Mouse (Mus musculus): ENCODE measurements around the gene Slc25a34. TPM values are rescaled to one million over a fixed set of nuclear protein-coding genes. Genes with fewer than 3 reads are reported as not detected.

Gene Slc25a34
- total RNA-seq, 2 experiments from 2014 or later = 105 to 117 TPM

DNA sequence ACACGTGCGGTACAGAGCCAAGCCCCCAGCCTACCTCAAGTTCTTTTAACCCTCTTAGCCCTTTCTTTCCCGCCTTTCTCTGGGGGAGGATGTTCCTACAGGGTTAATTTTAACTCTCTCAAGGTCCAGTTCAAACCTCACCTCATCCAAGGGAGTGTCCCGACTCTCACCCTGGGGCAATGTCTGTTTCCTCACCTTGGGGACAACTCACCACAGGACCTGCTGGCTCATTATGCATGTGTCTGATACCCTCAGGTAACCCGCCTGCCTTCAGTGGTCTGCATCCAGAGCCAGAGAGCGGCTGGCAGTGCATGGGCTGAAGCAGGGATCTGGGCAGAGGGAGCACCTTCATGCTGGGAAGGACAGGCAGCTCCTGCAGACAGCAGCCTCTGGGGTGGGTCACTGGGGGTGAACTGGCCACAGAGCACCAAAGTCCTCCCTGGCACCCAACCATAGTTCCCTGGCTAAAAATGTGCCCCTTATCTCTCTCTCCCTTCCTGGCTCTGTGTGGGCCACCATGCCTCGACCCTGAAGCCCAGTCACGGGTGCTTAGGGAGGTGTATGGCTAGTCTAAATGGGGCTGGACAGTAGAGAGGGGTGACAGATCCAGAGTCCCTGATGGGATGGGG, 26.8 kb downstream of the Slc25a34 start:
- intact Hi-C loops (cut with DNase I) = no loop called here
- DNase-seq (ENCODE audit: low spot score) = peak; percentile 38

DNA sequence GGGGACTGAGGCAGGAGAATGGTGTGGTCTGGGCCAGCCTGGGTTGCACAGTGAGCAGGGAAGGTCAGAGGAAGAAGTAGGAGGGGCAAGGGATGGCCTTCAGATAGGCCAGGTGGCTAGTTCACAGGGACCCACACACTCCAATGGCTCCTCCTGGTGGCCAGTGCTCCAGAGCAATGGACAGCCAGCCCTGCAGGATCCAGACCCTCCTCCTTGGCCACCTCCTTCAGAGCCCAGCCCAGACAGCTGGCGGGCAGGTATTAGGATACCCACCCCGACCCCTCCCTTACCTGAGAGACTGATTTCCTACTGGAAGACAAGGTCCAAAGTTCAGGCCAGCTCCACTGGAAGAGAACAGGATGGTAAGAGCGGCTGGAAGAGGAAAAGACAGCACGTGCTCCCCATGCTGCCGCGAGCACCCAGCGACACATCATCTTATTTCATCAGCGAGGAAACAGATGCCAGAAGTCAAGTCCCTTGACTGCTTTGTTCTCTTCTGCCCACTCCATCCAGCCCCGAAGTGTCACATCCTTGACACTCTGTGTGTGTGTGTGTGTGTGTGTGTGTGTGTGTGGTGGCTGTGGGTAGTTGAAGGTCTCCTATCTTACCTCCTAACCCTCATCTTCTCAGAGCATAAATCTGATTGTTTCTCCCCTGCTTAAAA, 27.9 kb downstream of the Slc25a34 start:
- intact Hi-C loops (cut with DNase I) = no loop called here
- no peak for DNase-seq (ENCODE audit: low spot score)

DNA sequence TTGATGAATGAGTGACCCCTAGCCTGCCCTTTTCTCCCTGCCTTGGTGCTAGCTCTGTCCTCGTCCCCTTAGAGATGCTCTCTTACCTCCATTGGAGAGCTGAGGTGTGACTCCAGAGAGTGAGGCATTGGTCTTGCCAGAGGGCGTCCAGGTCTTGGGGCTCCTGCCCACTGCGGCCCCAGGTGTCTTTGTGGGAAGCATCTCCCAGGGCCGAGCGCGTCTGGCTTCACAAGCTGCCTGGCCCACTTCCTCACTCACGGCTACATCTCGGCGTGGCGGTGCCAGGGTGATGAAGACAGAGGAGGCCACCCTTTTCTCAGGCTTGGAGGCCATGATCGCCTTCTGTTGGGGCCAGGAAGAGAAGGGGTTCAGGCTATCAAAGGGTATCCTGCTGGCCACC, 28.5 kb downstream of the Slc25a34 start:
- intact Hi-C loops (cut with DNase I) = no loop called here
- no peak for DNase-seq (ENCODE audit: low spot score)

DNA sequence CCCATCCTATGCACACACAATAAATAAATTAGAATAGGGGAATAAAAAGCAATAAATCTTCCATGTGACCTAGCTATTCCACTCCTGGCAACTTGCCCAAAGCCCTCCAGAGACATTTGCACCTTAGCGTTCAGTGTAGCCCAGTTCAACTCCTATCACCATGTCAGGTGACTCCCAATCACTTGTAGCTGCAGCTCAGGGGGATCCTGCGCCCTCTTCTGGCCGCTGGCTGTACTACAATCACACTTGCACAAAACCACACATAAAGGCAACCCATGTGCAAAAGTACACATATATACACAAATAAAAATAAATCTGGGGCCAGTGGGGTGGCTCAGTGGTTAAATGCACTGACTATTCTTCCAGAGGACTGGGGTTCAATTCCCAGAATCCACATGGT, 32.1 kb downstream of the Slc25a34 start:
- intact Hi-C loops (cut with DNase I) = no loop called here
- DNase-seq (ENCODE audit: low spot score) = no peak

DNA sequence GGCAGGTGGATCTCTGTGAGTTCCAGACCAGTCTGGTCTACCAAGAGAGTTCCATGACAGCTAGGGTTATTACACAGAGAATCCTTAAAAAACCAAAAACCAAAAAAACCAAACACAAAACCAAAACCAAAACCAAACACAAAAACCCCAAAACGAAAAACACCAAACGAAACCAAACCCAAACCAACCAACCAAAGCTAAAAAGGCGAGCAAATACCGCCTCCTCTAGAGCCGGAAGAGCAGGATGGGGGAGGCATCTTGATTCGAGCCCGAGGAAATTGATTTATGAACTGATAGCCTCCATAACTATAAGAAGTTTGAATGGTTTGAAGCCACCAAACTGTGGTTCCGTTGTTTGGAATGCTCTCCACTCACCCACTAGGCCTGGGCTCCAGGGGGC, 39.7 kb downstream of the Slc25a34 start:
- DNase-seq (ENCODE audit: low spot score) = no peak

DNA sequence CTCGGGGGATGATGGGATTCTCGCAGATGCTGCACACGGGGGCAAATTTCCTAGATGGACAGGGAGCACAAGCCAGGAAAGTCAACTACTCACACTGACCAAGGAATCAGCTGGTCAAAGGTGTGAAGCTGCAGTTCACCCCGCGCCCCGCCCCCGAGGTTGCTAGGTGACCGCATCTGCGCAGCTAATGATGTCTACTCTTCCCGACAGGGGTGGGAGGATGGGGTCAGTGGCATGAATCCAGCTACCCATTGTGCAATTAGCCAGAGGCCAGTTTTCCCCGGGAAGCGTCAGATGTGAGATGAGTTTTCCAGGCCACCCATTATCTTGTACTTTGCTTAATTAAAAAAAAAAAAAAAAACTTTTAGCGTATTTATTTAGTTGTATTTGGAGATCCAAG, 42.6 kb downstream of the Slc25a34 start:
- DNase-seq (ENCODE audit: low spot score) = no peak
- intact Hi-C loops (cut with DNase I) = no loop called here

More for the DNA sequence above, 39.7 kb downstream of the Slc25a34 start:
- intact Hi-C loops (cut with DNase I) = no loop called here

DNA sequence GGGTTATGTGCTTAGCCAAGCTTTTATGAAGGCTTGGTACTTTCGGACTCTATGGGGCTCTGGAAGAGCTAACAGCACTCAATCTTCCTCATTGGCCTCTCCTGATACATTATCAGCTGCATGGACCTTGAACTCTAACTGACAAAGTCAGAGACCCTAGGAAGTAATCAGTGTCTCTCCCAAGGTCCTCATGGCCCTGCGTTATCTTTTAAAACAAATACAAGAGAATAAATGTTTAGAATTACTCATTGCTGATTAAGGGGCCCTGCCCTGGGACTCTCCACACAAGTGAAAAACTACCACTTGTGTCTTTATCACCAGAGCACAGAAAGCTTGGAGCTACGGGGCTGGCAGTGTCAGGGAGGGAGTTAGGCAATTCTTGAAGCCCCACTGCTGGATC, 44.8 kb downstream of the Slc25a34 start:
- no peak for DNase-seq (ENCODE audit: low spot score)
- intact Hi-C loops (cut with DNase I) = loop anchor here (5.0 to 10.0 kb wide), 2 partner anchors 92 to 304 kb away; no protein-coding TSS in a partner anchor

DNA sequence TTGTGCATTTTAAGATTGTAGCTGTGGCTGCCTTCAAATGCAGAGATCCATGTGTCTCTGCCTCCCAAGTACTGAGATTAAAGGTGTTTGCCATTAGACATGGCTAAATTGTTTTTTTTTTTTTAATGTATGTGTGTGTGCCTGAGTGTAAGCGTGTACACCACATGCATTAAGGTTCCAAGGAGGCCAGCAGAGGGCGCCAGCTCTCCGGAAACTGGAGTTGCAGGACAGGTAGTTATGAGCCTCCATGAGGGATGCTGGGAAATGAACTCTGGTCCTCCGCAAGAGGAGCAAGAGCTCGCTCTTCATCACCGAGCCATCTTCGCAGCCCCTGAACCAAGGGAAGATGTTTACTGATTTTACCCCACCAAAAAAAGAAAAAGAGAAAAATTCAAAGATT, 46.7 kb downstream of the Slc25a34 start:
- intact Hi-C loops (cut with DNase I) = loop anchor here (5.0 to 10.0 kb wide), 2 partner anchors 90 to 302 kb away; no protein-coding TSS in a partner anchor
- DNase-seq (ENCODE audit: low spot score) = no peak

DNA sequence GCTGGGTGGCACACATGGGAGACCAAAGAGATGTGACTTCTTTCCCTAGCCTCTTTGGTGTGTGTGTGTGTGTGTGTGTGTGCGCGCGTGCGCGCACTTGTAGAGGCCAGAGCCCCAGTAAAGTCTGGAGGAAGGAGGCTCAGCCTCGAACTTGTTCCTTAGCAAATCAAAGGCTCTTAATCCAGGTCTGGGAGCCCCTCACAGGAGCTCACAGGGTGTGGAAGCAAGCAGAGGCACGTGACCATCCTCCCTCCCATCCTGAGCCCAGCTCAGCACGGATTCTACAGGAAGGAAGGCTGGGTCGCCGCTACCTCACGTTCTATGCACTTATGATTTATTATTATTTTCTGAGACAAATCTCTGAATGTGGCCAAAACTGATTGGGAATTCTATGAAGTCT, 47.2 kb downstream of the Slc25a34 start:
- DNase-seq (ENCODE audit: low spot score) = no peak
- intact Hi-C loops (cut with DNase I) = loop anchor here (5.0 to 10.0 kb wide), 2 partner anchors 89 to 302 kb away; no protein-coding TSS in a partner anchor

DNA sequence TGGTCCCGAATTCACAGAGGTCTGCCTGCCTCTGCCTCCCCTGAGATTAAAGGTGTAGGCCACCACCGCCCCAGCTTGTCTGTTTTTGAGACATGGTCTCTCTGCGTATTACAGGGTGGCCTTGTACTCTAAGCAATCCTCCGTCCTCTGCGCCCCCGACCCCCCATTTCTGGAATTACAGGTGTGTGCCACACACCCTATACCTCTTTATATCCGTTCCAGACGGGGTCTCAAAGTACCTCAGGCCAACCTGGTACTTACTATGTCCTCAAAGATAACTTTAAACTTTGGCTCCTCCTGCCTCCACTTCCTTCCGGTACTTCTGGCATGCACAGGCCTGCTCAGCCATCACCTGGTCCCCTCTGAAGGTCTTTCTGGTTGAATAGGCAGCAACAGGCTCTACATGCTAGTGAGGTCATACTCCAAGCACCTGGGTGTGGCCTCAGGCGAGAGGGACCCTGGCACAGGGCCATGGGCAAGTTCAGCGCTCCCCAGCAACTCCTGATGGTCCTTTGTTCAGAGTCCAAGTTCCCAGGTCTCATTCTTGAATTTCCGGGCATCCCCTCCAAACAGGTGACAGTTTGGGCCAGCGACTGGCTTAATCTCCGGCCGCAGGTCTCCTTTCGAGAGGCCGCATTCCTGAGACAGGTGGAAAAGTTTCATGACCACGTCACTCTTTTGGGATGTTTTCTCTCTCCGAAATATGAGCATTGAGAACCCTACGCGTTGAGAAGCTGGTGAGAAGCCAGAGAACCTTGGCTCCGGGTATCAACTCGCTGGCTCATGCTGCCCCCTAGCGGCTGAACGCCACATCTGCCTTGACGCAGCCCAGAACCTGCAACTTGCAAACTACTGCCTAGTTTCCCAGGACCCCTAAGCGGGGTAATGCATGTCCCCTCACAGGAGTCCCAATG, 48.6 kb downstream of the Slc25a34 start:
- peak; percentile 55 for DNase-seq (ENCODE audit: low spot score)
- intact Hi-C loops (cut with DNase I) = loop anchor here (1.0 to 10.0 kb wide), 4 partner anchors 88 to 300 kb away; no protein-coding TSS in a partner anchor

DNA sequence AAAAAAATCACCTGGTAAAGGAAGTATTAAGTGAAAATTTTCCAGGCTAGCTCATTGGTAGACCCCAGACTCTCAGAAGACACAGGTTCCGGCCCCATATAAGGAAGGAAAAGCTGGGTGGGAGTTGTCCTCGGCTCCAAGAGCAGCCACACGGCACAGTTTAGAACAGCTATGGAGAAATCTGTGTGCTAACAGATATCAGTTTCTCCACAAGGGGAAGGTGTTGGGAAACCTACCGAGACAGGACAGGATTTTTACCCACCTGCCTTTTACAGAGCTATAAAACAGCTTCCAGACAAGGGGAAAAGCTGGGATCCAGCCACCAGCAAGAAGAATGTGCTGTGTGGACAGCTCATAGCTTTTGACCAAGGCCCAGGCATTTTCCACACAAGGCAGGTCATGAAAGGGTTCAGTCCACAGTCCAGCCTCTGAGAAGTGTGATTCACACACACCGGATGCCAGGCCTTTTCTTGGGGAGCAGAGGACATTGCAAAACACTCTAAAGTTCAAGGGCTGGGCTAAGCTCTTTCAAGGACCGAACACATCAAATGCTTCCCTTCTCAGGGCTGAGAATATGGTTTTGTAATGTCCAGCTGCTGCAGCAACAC, 50.2 kb downstream of the Slc25a34 start:
- intact Hi-C loops (cut with DNase I) = loop anchor here (10.0 kb wide), 1 partner anchor 299 kb away; no protein-coding TSS in a partner anchor
- DNase-seq (ENCODE audit: low spot score) = peak; percentile 37

DNA sequence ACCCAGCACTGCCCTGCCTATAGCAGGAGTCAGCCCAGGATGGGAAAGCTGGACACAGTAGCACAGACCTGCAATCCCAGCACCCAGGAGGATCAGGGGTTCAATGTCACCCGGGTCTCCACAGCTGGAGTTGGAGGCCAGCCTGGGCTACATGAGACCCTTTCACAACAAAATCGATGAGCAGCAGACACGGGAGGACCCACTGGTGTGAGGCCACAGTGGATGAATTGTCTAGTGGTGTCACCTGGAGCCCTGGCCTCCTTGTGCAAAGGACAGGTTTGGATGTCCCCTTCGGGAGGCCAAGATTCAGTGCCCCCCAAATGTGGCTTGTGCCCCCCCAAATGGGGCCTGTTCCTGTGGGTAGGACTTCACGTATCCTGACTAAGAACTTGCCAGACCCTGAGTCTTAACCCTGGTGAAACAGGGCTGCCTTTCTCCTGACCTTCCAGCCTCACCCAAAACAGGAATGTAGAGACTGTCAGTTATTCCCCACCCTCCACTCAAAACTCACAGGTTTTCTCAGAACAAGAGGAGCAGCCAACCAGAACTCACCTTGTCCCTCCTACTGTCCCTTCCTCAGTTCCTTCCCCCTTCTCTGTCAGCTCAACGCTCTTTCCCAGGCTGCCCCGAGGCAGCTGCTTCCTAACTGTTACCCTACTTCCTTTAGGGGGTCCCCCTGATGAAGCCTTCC, 50.8 kb downstream of the Slc25a34 start:
- DNase-seq (ENCODE audit: low spot score) = no peak
- intact Hi-C loops (cut with DNase I) = loop anchor here (10.0 kb wide), 1 partner anchor 298 kb away; no protein-coding TSS in a partner anchor

DNA sequence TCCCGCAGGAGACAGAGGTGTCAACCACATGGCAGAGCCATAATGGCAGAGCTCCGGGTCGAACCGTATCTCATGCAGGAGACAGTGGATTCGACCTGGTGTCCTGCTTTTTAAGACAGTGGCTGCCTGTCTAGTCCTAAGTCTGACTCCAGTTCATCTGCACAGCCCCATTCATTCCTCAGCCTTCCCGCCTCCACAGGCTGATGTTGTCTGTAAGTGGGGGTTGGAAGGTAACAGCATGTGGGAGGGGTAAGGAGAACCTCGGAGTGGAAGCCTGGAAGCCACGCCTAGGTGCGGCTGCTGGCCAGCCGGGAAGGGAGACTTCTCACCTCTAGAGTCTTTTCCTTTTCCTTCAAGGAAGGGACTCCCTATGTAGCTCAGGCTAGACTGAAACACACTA, 51.7 kb downstream of the Slc25a34 start:
- intact Hi-C loops (cut with DNase I) = loop anchor here (10.0 kb wide), 1 partner anchor 297 kb away; no protein-coding TSS in a partner anchor

DNA sequence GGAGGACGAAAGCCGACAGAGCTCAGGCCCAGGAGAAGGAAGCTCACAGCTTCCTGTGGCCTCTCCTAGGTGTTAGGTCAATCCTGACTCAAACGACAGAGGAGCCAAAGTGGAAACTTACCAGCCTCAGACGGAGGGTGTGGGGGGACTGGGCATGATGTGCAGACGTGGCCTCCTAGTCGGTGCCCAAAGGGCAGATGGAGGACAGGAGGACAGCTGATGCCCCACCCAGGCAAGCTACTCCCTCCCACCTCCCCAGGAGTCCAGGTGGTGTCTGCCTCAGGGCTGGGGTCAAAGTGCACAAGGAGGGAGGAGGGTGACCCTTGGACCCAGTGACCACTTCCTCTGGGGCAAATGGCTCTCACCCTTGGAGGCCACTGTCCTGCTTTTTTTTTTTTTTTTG, 52.3 kb downstream of the Slc25a34 start:
- intact Hi-C loops (cut with DNase I) = loop anchor here (10.0 kb wide), 1 partner anchor 297 kb away; no protein-coding TSS in a partner anchor
- DNase-seq (ENCODE audit: low spot score) = no peak

More for the DNA sequence above, 51.7 kb downstream of the Slc25a34 start:
- DNase-seq (ENCODE audit: low spot score) = no peak

DNA sequence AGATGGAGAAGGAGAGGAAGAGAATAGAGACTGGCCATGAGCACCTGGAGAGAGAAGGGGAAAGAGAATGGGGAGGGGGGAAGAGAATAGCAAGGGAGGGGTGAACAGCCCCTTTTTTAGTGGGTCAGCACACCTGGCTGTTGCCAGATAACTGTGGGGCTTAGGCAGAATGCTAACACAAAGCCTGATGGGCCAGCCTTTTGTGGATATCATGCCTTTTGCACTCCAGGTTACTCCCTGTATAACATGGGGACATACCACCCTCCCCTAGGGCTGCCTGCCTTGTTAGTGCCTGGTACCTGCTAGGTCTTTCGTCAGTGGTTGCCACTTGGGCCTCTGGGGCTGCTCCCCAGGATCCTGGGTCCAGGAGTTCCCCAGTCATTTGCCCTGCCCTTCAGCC, 52.8 kb downstream of the Slc25a34 start:
- intact Hi-C loops (cut with DNase I) = loop anchor here (10.0 kb wide), 1 partner anchor 296 kb away; no protein-coding TSS in a partner anchor
- no peak for DNase-seq (ENCODE audit: low spot score)

DNA sequence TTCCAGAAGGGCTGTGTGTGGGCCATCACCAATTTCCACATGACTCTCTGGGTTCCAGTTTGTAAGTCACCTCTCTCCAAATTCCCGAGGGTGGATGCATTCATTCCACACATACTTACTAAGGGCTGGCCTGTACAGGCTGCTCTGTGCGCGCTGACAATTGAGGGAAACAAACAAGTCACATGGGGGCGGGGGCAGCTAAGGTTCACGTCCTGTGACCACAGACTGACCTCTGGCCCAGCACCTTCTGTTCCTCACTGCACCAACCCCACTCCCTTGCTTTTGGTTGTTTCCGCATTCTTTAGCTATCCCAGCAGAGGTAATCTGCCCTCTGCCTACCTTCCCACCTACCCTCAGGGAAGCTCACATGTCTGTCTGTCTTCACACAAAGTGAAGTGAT, 53.6 kb downstream of the Slc25a34 start:
- intact Hi-C loops (cut with DNase I) = loop anchor here (10.0 kb wide), 1 partner anchor 295 kb away; no protein-coding TSS in a partner anchor
- peak; percentile 59 for DNase-seq (ENCODE audit: low spot score)

DNA sequence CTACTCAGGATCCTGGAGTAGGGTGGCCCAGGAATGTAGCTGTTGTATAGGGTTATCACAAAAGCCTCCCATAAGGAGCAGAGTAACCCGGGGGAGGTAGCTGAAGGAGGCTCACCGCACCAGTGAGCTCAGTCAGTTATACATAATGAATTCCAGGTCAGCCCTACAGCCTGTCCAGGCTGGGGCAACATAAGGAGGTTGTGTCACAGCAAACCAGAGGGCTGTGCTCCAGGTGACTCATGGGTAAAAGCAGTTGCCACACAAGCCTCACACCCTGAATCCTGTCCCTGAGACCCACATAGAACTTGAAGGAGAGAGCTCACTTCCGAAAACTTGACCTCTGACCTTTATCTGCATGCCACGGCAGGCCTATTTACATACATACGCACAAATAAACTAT, 54.7 kb downstream of the Slc25a34 start:
- intact Hi-C loops (cut with DNase I) = no loop called here
- no peak for DNase-seq (ENCODE audit: low spot score)

Data from heart, postnatal 25 days (tissue).